Mouse (Mus musculus): ENCODE measurements at regions not wholly inside any gene's neighbourhood (a gene's known extent, or its start where the extent isn't known, plus 50 kb on each side); places are given as distances from the start of the nearest gene placed in this dataset.

GRCm38 (mm10) chr19:59629161-59629445 is 170.9 kb downstream of the Emx2 start:
- dilution Hi-C loops (cut with MboI; ENCODE audit: extremely low pct_ligation_motif_present, extremely low pct_unique_long_range_greater_than_20kb, low sequenced_read_pairs) (no loop called here), in situ Hi-C loops (cut with MboI; ENCODE audit: low pct_ligation_motif_present, low pct_unique_long_range_greater_than_20kb, low sequenced_read_pairs) (no loop called here)
- H3K27me3 ChIP-seq (replicated peaks): no peaks in the 10 kb centered on the region
- TF ChIP-seq E2F4 (IDR thresholded peaks at IDR 0.05; ENCODE audit: insufficient replicate concordance, low read depth, low read length) (no peak), EP300 (IDR thresholded peaks at IDR 0.05; ENCODE audit: low read length) (no peak), PAX5 (IDR thresholded peaks at IDR 0.05; ENCODE audit: low read length) (no peak), CHD2 (IDR thresholded peaks at IDR 0.05; ENCODE audit: low read length) (no peak), UBTF (IDR thresholded peaks at IDR 0.05; ENCODE audit: low read depth, low read length) (no peak), USF2 (conservative IDR thresholded peaks at IDR 0.05; ENCODE audit: low read depth, low read length) (no peak), RAD21 (IDR thresholded peaks at IDR 0.05; ENCODE audit: low read depth, low read length) (no peak), ZC3H11A (IDR thresholded peaks at IDR 0.05; ENCODE audit: low read depth, low read length) (no peak)
- H3K4me2 ChIP-seq (ENCODE audit: insufficient read depth, low read depth, poor library complexity, severe bottlenecking): no peak overlapping the region
- DNase-seq (ENCODE audit: extremely low read depth): no peak
- no peaks in the 10 kb centered on the region for H3K9me3 ChIP-seq (replicated peaks; ENCODE audit: low read length)
- H3K9ac ChIP-seq (ENCODE audit: insufficient read depth, low read depth): no peak overlapping the region
- H3K27ac ChIP-seq (ENCODE audit: insufficient read depth, low read depth): no peak overlapping the region
- no peaks in the 10 kb centered on the region for H3K36me3 ChIP-seq (replicated peaks in 1 of 2; ENCODE audit: control insufficient read depth in 1 of 2, insufficient read depth in 1 of 2, low read length in 1 of 2)
- peaks cover 0 to 5% of the 10 kb centered on the region in 2 experiments; a peak in 1 of 4 replicates for H3K4me1 ChIP-seq (ENCODE audit: control insufficient read depth in 1 of 2, insufficient read depth in 2 of 2)
- no peaks in the 10 kb centered on the region for H3K79me2 ChIP-seq (replicated peaks; ENCODE audit: control insufficient read depth, extremely low read depth, insufficient read depth, poor library complexity, severe bottlenecking)
- no peak overlapping the region for H3K4me3 ChIP-seq (replicated peaks in 1 of 3; ENCODE audit: low read depth in 2 of 3, low read length in 2 of 3, poor library complexity in 1 of 3)

- in situ Hi-C loops (cut with MboI; ENCODE audit: low pct_ligation_motif_present, low pct_unique_long_range_greater_than_20kb, low sequenced_read_pairs) (no loop called here), dilution Hi-C loops (cut with MboI; ENCODE audit: extremely low pct_ligation_motif_present, extremely low pct_unique_long_range_greater_than_20kb, low sequenced_read_pairs) (no loop called here)
- no peaks in the 10 kb centered on the region for H3K36me3 ChIP-seq (replicated peaks in 1 of 2; ENCODE audit: control insufficient read depth in 1 of 2, insufficient read depth in 1 of 2, low read length in 1 of 2)
- H3K27ac ChIP-seq (ENCODE audit: insufficient read depth, low read depth): no peak overlapping the region
- DNase-seq (ENCODE audit: extremely low read depth): no peak
- H3K9ac ChIP-seq (ENCODE audit: insufficient read depth, low read depth): no peak overlapping the region
- no peak overlapping the region for H3K4me3 ChIP-seq (replicated peaks in 1 of 3; ENCODE audit: low read depth in 2 of 3, low read length in 2 of 3, poor library complexity in 1 of 3)
- no peaks in the 10 kb centered on the region for H3K79me2 ChIP-seq (replicated peaks; ENCODE audit: control insufficient read depth, extremely low read depth, insufficient read depth, poor library complexity, severe bottlenecking)
- no peaks in the 10 kb centered on the region for H3K27me3 ChIP-seq (replicated peaks)
- H3K9me3 ChIP-seq (replicated peaks; ENCODE audit: low read length): no peaks in the 10 kb centered on the region
- peaks cover 0 to 5% of the 10 kb centered on the region in 2 experiments; a peak in 1 of 4 replicates for H3K4me1 ChIP-seq (ENCODE audit: control insufficient read depth in 1 of 2, insufficient read depth in 2 of 2)
- H3K4me2 ChIP-seq (ENCODE audit: insufficient read depth, low read depth, poor library complexity, severe bottlenecking): no peak overlapping the region
- TF ChIP-seq MAX (IDR thresholded peaks at IDR 0.05; ENCODE audit: low read length) (no peak), TCF12 (IDR thresholded peaks at IDR 0.05; ENCODE audit: low read depth, low read length) (no peak), SIN3A (IDR thresholded peaks at IDR 0.05; ENCODE audit: low read length) (no peak), BHLHE40 (IDR thresholded peaks at IDR 0.05; ENCODE audit: low read depth, low read length) (no peak), MAFK (IDR thresholded peaks at IDR 0.05; ENCODE audit: insufficient replicate concordance, low read length) (no peak)
These were observed 171.9 kb downstream of the Emx2 start for GRCm38 (mm10) chr19:59630095-59630494.

- H3K36me3 ChIP-seq (replicated peaks in 1 of 2; ENCODE audit: control insufficient read depth in 1 of 2, insufficient read depth in 1 of 2, low read length in 1 of 2): no peaks in the 10 kb centered on the region
- H3K9me3 ChIP-seq (replicated peaks; ENCODE audit: low read length): no peaks in the 10 kb centered on the region
- H3K9ac ChIP-seq (ENCODE audit: insufficient read depth, low read depth): no peak overlapping the region
- DNase-seq (ENCODE audit: extremely low read depth): no peak
- TF ChIP-seq USF1 (IDR thresholded peaks at IDR 0.05; ENCODE audit: low read depth, low read length) (no peak), JUN (IDR thresholded peaks at IDR 0.05; ENCODE audit: insufficient read depth, low read depth, low read length) (no peak), PAX5 (IDR thresholded peaks at IDR 0.05; ENCODE audit: low read length) (no peak), POLR2A (IDR thresholded peaks at IDR 0.05; ENCODE audit: low read depth, low read length) (no peak), NELFE (IDR thresholded peaks at IDR 0.05; ENCODE audit: low read depth, low read length) (no peak), CHD2 (IDR thresholded peaks at IDR 0.05; ENCODE audit: low read length) (no peak), ZKSCAN1 (IDR thresholded peaks at IDR 0.05; ENCODE audit: borderline replicate concordance, low read depth, low read length) (no peak), RCOR1 (conservative IDR thresholded peaks at IDR 0.05; ENCODE audit: low read depth, low read length) (no peak), HCFC1 (IDR thresholded peaks at IDR 0.05; ENCODE audit: low read depth, low read length) (no peak), ETS1 (conservative IDR thresholded peaks at IDR 0.05; ENCODE audit: low read depth, low read length) (no peak), ZC3H11A (IDR thresholded peaks at IDR 0.05; ENCODE audit: low read depth, low read length) (no peak), SIN3A (IDR thresholded peaks at IDR 0.05; ENCODE audit: low read length) (no peak), RAD21 (IDR thresholded peaks at IDR 0.05; ENCODE audit: low read depth, low read length) (no peak), MAX (IDR thresholded peaks at IDR 0.05; ENCODE audit: low read length) (no peak), KAT2A (IDR thresholded peaks at IDR 0.05; ENCODE audit: insufficient replicate concordance, low read length) (no peak), ELF1 (IDR thresholded peaks at IDR 0.05; ENCODE audit: low read depth, low read length) (no peak), MAZ (IDR thresholded peaks at IDR 0.05; ENCODE audit: low read depth, low read length) (no peak)
- dilution Hi-C loops (cut with MboI; ENCODE audit: extremely low pct_ligation_motif_present, extremely low pct_unique_long_range_greater_than_20kb, low sequenced_read_pairs) (no loop called here), in situ Hi-C loops (cut with MboI; ENCODE audit: low pct_ligation_motif_present, low pct_unique_long_range_greater_than_20kb, low sequenced_read_pairs) (no loop called here)
- no peak overlapping the region for H3K4me2 ChIP-seq (ENCODE audit: insufficient read depth, low read depth, poor library complexity, severe bottlenecking)
- no peaks in the 10 kb centered on the region for H3K27me3 ChIP-seq (replicated peaks)
- H3K79me2 ChIP-seq (replicated peaks; ENCODE audit: control insufficient read depth, extremely low read depth, insufficient read depth, poor library complexity, severe bottlenecking): no peaks in the 10 kb centered on the region
- no peaks in the 10 kb centered on the region for H3K4me1 ChIP-seq (ENCODE audit: control insufficient read depth in 1 of 2, insufficient read depth in 2 of 2)
- H3K4me3 ChIP-seq (replicated peaks in 1 of 3; ENCODE audit: low read depth in 2 of 3, low read length in 2 of 3, poor library complexity in 1 of 3): no peak overlapping the region
- H3K27ac ChIP-seq (ENCODE audit: insufficient read depth, low read depth): no peak overlapping the region
These were observed 172.5 kb downstream of the Emx2 start for GRCm38 (mm10) chr19:59630706-59631105.
